Mouse (Mus musculus): ENCODE results near the gene Rasa2.
A peak's percentile ranks its signal among the peaks of the same experiment; 100 is the strongest.
"Not testable (repeated sequence)": the region's sequence is repeated elsewhere in the genome, so short reads cannot be mapped to it uniquely, and the experiment has no call there.

Rasa2 gene

DNA sequence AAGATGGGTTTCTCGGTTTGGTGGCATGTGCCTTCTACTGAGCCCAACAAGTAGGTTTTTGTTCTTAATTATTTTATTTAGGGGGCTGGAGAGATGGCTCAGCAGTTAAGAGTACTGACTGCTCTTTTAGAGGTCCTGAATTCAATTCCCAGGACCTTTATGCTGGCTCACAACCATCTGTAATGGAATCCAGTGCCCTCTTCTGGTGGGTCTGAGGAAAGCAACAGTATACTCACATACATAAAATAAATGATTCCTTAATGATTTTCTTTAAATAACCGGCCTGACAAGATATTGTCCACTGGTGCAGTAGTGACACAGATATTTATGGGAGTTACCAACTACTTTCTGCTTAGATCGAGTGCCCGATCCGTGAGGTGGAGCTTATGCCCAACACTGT lies 108.3 kb downstream of the Rasa2 start:
- no peak for DNase-seq

DNA sequence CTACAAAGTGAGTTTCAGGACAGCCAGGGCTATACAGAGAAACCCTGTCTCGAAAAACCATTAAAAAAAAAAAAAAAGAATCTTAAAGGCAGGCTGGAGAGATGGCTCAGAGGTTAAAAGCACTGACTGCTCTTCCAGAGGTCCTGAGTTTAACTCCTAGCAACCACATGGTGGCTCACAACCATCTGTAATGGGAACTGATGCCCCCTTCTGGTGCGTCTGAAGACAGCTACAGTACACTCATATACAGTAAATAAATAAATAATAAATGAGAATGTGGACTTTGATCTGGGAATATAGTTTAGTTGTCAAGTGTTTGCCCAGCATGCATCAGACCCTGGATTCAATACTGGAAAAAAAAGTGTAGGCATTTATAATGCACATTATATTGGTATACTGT lies 109.8 kb downstream of the Rasa2 start:
- DNase-seq: not testable (repeated sequence)

DNA sequence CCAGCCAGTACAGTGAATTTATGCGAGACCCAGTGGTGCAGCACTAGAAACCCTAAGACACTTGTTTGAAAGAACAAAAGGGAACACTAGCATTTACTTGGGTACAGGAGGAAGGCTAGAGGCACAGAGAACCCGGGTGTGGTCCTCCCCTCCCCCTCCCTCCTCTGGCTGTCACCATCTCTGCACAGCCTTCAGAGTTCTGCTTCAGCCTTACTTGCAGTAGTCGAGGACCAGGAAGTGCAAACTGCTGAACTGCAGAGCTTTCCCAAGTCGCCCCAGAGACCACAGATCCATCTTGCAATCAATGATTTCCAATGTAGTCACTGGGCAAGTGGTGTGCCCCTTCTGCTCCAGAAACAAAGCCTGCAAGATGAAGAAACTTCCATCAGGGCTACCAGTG lies 114.0 kb downstream of the Rasa2 start:
- no peak for DNase-seq

DNA sequence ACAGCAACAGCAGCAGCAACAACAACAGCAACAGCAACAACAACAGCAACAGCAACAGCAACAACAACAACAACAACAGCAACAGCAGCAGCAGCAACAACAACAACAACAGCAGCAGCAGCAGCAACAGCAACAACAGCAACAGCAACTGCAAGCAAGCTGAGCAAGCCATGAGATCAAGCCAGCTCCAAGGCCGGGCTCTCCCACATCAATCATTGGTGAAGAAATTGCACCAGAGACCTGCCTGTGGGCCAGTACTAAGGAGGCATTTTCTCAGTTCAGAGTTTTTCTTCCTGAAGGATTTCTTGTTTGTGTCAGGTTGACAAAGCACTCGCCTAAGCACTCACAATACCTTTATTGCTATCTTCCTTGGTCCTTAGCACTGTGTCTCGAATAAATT lies 114.6 kb downstream of the Rasa2 start:
- no peak for DNase-seq

DNA sequence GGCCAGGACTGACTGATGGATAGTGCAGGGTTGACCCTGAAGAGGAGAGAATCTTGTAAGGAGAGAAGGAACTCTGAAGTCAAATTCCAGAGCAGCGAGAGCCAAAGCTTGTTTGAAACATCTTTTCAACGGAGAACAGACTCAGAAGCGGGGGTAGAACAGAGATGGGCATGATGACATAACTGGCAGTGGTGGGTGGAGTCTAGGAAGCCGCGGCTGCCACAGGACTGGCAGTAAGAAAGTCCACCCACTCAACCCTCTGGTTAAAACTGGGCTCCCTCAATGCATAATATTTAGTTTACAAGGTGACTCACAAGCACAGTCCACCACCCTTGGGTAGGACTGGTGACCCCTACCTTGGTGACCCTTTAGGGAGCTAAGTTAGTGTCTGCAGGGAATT lies 115.7 kb downstream of the Rasa2 start:
- DNase-seq: no peak

DNA sequence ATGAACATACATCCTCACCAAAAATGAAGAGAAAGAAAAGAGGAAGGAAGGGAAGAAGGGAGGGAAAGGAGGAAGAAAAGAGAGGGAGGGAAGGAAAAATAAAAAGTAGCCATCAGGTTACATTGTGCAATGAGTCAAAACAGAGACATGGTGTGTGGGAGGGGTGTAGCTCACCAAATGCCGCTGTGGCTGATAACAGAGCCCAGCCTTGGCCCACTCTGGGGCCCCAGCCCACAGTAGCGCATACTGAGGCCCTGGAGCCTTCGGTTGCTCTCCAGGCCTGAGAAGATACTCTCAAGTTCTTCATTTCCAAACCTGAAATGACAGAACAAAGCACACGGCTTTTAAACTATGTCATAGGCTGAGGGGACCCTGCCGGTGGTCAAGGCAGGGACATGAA lies 117.1 kb downstream of the Rasa2 start:
- DNase-seq: no peak

DNA sequence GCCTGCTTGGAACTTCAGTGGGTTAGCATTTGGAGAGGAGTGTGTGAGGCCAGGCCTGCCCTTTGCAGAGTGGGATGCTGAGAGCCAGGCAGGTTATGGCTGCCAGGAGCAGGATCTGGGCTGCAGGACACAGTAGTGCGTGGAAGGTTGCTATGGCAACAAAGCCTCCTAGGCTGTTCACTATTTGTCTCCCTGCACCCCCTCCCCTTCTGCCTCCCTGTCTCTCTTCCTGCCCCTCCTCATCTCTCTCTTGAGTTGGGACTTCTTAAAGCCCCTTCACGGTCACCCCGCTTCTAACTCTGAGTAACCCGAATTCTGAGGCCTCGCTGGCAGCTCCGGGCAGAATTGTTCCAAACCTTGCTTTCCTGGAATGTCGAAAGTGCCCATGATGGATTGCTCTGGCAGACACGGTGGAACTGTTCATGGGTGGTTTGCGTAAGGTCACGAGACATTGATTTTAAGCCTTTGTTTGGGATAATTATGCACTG lies 125.4 kb downstream of the Rasa2 start:
- peak; percentile 42 to 50 for DNase-seq

DNA sequence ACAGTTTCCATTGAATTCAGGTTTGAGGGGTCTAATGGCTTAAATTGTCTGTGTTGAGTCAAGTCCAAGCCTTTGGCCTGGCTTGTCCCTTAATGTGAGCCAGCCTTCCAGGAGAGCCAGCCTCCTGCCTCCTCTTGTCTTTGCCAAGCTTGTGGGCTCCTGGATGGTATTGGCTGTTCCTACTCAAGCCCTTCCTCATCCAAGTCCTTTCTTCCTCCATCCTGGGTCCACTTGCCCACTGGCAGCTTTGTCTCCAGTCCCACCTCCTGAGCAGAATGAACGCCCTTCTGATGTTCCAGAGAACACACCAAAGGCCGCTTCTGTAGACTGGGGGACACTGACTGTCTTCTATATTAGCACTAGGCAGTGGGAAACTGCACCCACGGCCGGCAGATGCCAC lies 126.3 kb downstream of the Rasa2 start:
- DNase-seq: no peak

DNA sequence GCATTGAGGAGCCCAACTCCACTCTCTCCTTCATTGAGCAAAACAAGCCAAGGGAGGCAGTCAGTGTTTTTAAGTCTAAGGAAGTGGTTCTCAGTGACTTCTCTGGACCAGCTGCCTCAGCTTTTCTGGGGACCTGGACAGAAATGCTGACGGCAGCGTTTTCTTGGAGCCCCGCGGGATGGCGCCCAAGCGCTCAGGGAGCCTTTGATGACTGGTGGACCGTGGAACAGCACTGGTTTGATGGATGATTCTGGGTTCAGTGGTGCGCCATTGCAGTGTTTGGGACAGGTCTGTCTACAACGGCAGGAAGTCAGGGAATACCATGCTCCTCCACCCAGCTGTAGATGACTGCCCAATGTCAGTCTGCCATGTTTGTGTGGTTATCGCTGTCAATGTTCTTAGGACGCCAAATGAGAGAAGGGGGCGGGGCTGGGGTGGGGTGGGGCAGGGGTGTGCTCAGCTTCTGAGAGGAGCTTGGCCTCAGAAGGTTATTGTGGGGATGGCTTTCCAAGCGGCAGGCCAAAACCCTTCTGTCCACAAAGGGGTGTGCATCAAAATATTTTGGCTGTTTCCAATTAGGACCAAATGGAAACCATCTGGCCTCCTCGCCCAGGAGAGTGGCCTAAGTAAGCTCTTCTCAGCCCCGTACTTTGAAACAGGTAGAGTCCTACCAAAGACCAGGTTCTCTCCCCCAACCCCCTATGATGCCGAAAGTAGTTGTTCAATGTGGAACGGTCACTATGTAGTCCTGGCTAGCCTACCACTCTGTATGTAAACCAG lies 127.1 kb downstream of the Rasa2 start:
- DNase-seq: no peak

DNA sequence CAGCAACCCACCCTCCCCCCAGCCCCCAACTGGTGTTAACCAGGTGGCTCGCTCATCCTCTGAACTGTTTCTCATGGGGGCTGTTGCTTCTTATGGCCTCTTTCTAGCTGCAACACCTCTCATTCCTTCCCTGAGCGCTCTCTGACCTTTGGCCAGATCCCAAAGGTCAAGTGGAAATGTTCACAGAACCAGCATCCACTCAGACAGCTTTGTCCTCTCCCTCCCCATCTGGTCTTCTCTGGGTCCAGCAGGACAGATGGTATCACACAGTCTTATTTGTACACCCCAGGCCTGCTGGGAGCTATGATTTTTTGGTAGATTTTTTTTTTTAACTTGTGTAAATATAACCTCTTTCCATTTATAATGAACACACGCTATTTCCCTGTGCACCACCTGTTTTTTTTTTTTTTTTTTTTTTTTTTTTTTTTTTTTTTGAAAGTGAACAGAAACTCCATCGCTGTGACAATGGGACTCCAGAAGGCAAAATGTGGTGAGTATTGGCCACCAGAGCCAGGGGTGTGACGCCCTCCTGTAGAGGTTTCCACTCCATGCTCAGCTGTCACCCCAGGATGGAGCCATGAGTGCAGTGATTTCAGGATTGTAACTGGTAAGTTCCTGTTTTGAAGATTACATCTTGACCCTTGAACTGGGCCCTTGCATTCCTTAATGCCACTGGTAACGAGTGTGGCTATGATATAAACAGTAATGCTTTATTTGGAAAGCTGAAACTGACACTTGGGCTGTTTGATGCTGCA lies 128.4 kb downstream of the Rasa2 start:
- DNase-seq: peak in 1 of 2 experiments; percentile 34

DNA sequence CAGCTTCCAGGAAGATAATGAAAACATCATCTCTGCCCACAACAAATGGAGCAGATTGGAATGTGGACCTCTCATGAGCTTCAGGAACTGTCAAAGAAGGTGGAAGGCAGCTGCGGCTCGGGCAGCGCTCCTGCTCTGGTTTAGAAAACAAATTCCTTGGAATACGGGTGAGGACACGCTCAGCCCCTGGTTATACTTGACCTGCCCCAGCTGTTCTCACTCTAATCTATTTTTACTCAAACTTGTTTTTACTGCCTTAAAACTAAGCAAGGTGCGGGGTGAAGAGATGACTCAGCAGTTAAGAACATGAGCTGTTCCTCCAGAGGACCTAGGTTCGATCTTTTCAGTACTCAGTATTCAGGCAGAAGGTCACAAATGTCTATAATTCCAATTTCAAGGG lies 130.2 kb downstream of the Rasa2 start:
- DNase-seq: no peak

DNA sequence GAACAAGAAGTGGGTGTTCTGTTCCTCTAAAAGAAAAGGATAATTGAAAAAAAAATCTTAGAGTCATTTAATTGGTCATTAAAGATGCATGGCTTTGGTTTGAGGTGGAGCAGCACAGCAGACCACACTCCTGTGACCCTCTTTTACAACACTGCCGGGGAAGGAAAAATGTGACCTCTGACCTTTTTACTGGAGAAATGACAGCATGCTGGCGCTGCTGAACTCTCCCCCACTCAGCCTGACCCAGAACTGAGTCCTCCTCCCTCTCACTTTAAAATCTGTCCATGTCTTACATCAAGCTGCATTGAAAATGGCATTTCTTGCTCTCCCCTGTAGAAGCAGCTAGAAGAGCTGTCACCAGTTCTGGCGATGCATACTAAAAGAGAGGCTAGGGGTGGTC lies 138.2 kb downstream of the Rasa2 start:
- no peak for DNase-seq

DNA sequence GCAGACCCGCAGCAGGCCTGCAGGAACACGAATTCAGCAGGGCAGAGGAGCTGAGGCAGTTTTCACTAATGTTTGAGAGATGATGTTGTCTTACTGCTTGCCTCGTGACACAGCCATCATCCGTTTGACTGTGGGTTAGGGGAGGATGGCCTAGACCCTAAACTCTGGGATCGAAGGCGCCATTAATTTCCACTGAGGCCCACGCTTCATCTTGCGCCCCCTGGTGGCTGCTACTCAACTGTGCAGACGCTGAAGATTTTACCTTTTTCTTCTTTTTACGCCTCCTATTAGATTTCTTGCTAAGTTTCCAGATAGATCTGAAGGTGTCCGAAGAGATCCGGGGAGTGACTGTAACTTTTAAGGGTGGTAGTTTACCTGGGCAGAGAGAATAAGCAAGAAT lies 139.6 kb downstream of the Rasa2 start:
- DNase-seq: peak; percentile 49 to 64

Data from cerebellum, postnatal 25 days (tissue).